Mouse (Mus musculus): ENCODE data around the gene Becn1. TPM values are rescaled to one million over a fixed set of nuclear protein-coding genes. Genes with fewer than 3 reads are reported as not detected.

Becn1 gene
- total and polyA plus RNA-seq, 3 experiments, result 46.3 to 148 (median 97.7) TPM

GRCm38 (mm10) chr11:101264954-101265471 lies 37.1 kb downstream of the Becn1 start:
- Histone ChIP-seq H3K36me3 (replicated peaks) (peaks cover 67% of the 10 kb centered on the region), H3K27me3 (ENCODE audit: insufficient read depth, low read length) (no peaks in the 10 kb centered on the region), H3K4me1 (ENCODE audit: insufficient read depth, low read depth, low read length) (peaks cover 60% of the 10 kb centered on the region), H3K9me3 (replicated peaks) (no peaks in the 10 kb centered on the region), H3K4me3 (ENCODE audit: low read depth, low read length) (no peak overlapping the region)
- TF ChIP-seq GATA1 (IDR thresholded peaks at IDR 0.05; ENCODE audit: borderline replicate concordance, low read length) (no peak), POLR2AphosphoS5 (IDR thresholded peaks at IDR 0.05; ENCODE audit: insufficient replicate concordance, low read depth, low read length) (no peak), TAL1 (conservative IDR thresholded peaks at IDR 0.05; ENCODE audit: low read depth, low read length) (no peak)
- no peak for DNase-seq (ENCODE audit: low spot score)
- ATAC-seq (ENCODE audit: extremely low read depth, insufficient number of reproducible peaks, low FRiP score, poor library complexity, severe bottlenecking), result no peak

GRCm38 (mm10) chr11:101263989-101264280 lies 38.2 kb downstream of the Becn1 start:
- DNase-seq (ENCODE audit: low spot score) (no peak), ATAC-seq (ENCODE audit: extremely low read depth, insufficient number of reproducible peaks, low FRiP score, poor library complexity, severe bottlenecking) (no peak)
- H3K9me3 ChIP-seq (replicated peaks), result no peaks in the 10 kb centered on the region
- peaks cover 60% of the 10 kb centered on the region for H3K4me1 ChIP-seq (ENCODE audit: insufficient read depth, low read depth, low read length)
- H3K27me3 ChIP-seq (ENCODE audit: insufficient read depth, low read length), result no peaks in the 10 kb centered on the region
- H3K4me3 ChIP-seq (ENCODE audit: low read depth, low read length), result no peak overlapping the region
- H3K36me3 ChIP-seq (replicated peaks), result peaks cover 63% of the 10 kb centered on the region
- TF ChIP-seq CTCF (IDR thresholded peaks at IDR 0.05; ENCODE audit: low read depth, low read length) (no peak), GATA2 (IDR thresholded peaks at IDR 0.05; ENCODE audit: borderline replicate concordance, low read depth, low read length) (no peak), GATA1 (IDR thresholded peaks at IDR 0.05; ENCODE audit: borderline replicate concordance, low read length) (no peak), TAL1 (conservative IDR thresholded peaks at IDR 0.05; ENCODE audit: low read depth, low read length) (no peak), POLR2AphosphoS5 (IDR thresholded peaks at IDR 0.05; ENCODE audit: insufficient replicate concordance, low read depth, low read length) (no peak)

GRCm38 (mm10) chr11:101263138-101263988 lies 38.7 kb downstream of the Becn1 start:
- Histone ChIP-seq H3K9me3 (replicated peaks) (no peaks in the 10 kb centered on the region), H3K36me3 (replicated peaks) (peaks cover 63% of the 10 kb centered on the region), H3K4me3 (ENCODE audit: low read depth, low read length) (no peak overlapping the region), H3K4me1 (ENCODE audit: insufficient read depth, low read depth, low read length) (peaks cover 61% of the 10 kb centered on the region), H3K27me3 (ENCODE audit: insufficient read depth, low read length) (no peaks in the 10 kb centered on the region)
- no peak for TF ChIP-seq CTCF (IDR thresholded peaks at IDR 0.05; ENCODE audit: low read depth, low read length)
- no peak for TF ChIP-seq GATA2 (IDR thresholded peaks at IDR 0.05; ENCODE audit: borderline replicate concordance, low read depth, low read length)
- TF ChIP-seq POLR2AphosphoS5 (IDR thresholded peaks at IDR 0.05; ENCODE audit: insufficient replicate concordance, low read depth, low read length), result no peak
- TF ChIP-seq TAL1 (conservative IDR thresholded peaks at IDR 0.05; ENCODE audit: low read depth, low read length), result no peak
- no peak for TF ChIP-seq GATA1 (IDR thresholded peaks at IDR 0.05; ENCODE audit: borderline replicate concordance, low read length)
- no peak for ATAC-seq (ENCODE audit: extremely low read depth, insufficient number of reproducible peaks, low FRiP score, poor library complexity, severe bottlenecking)
- no peak for DNase-seq (ENCODE audit: low spot score)

GRCm38 (mm10) chr11:101262272-101262967 lies 39.7 kb downstream of the Becn1 start:
- Histone ChIP-seq H3K27me3 (ENCODE audit: insufficient read depth, low read length) (no peaks in the 10 kb centered on the region), H3K4me1 (ENCODE audit: insufficient read depth, low read depth, low read length) (peaks cover 66% of the 10 kb centered on the region), H3K9me3 (replicated peaks) (no peaks in the 10 kb centered on the region), H3K36me3 (replicated peaks) (peaks cover 66% of the 10 kb centered on the region), H3K4me3 (ENCODE audit: low read depth, low read length) (peak overlapping the region; percentile 79)
- ATAC-seq (ENCODE audit: extremely low read depth, insufficient number of reproducible peaks, low FRiP score, poor library complexity, severe bottlenecking) (no peak), DNase-seq (ENCODE audit: low spot score) (no peak)
- no peak for TF ChIP-seq TAL1 (conservative IDR thresholded peaks at IDR 0.05; ENCODE audit: low read depth, low read length)
- no peak for TF ChIP-seq POLR2AphosphoS5 (IDR thresholded peaks at IDR 0.05; ENCODE audit: insufficient replicate concordance, low read depth, low read length)
- no peak for TF ChIP-seq CTCF (IDR thresholded peaks at IDR 0.05; ENCODE audit: low read depth, low read length)
- no peak for TF ChIP-seq GATA1 (IDR thresholded peaks at IDR 0.05; ENCODE audit: borderline replicate concordance, low read length)
- no peak for TF ChIP-seq GATA2 (IDR thresholded peaks at IDR 0.05; ENCODE audit: borderline replicate concordance, low read depth, low read length)

GRCm38 (mm10) chr11:101260826-101261380 lies 41.2 kb downstream of the Becn1 start:
- no peaks in the 10 kb centered on the region for H3K9me3 ChIP-seq (replicated peaks)
- no peak for DNase-seq (ENCODE audit: low spot score)
- H3K36me3 ChIP-seq (replicated peaks), result peaks cover 69% of the 10 kb centered on the region
- peak overlapping the region; percentile 79 for H3K4me3 ChIP-seq (ENCODE audit: low read depth, low read length)
- TF ChIP-seq TAL1 (conservative IDR thresholded peaks at IDR 0.05; ENCODE audit: low read depth, low read length), result no peak
- TF ChIP-seq GATA2 (IDR thresholded peaks at IDR 0.05; ENCODE audit: borderline replicate concordance, low read depth, low read length), result no peak
- no peak for TF ChIP-seq CTCF (IDR thresholded peaks at IDR 0.05; ENCODE audit: low read depth, low read length)
- no peak for TF ChIP-seq GATA1 (IDR thresholded peaks at IDR 0.05; ENCODE audit: borderline replicate concordance, low read length)
- TF ChIP-seq POLR2AphosphoS5 (IDR thresholded peaks at IDR 0.05; ENCODE audit: insufficient replicate concordance, low read depth, low read length), result no peak
- H3K4me1 ChIP-seq (ENCODE audit: insufficient read depth, low read depth, low read length), result peaks cover 75% of the 10 kb centered on the region
- no peaks in the 10 kb centered on the region for H3K27me3 ChIP-seq (ENCODE audit: insufficient read depth, low read length)
- ATAC-seq (ENCODE audit: extremely low read depth, insufficient number of reproducible peaks, low FRiP score, poor library complexity, severe bottlenecking), result no peak

Measured in G1E (cell line).